Mouse (Mus musculus): ENCODE measurements around the gene Spry1. TPM values are rescaled to one million over a fixed set of nuclear protein-coding genes. Genes with fewer than 3 reads are reported as not detected.

Spry1 gene
- polyA plus RNA-seq, 1 experiment from 2014 or later: 9.2 TPM

DNA sequence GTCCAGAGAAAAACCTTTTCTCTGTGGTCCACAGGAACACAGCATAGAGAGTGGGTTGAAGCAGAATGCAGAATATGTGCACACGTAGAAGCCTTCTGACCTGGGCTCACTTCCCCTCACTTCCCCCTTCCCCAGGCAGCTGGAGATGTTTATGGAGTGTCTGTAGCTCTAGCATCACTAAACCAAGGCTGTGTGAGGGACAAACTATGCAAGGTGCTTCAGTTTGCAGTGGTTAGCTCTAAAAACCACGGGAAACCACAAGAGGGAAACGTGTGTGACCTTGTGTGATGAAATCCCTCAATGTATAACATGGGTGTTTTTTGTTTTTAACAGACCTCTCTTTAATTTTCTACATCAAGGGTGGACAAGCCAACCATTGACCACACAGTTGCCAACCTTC lies 36.2 kb upstream of the Spry1 start:
- no peaks in the 10 kb centered on the region for H3K27me3 ChIP-seq (replicated peaks; ENCODE audit: control insufficient read depth, insufficient read depth, low read length)
- no peaks in the 10 kb centered on the region for H3K36me3 ChIP-seq (ENCODE audit: control insufficient read depth, insufficient read depth)
- no peak overlapping the region for H3K27ac ChIP-seq (ENCODE audit: low read depth, low read length)
- no peaks in the 10 kb centered on the region for H3K4me1 ChIP-seq (replicated peaks; ENCODE audit: control insufficient read depth, insufficient read depth, low read length)
- H3K9ac ChIP-seq (ENCODE audit: low read depth, low read length): no peak overlapping the region
- H3K9me3 ChIP-seq (ENCODE audit: control insufficient read depth): no peaks in the 10 kb centered on the region
- 74% methylated on average over 3 of the region's 3 CpGs for WGBS
- ATAC-seq: no peak
- no peak for TF ChIP-seq CTCF (IDR thresholded peaks at IDR 0.05; ENCODE audit: low read depth)
- H3K4me3 ChIP-seq (ENCODE audit: low read depth, low read length): no peak overlapping the region
- no peak overlapping the region for H3K4me2 ChIP-seq (replicated peaks; ENCODE audit: low read depth)

DNA sequence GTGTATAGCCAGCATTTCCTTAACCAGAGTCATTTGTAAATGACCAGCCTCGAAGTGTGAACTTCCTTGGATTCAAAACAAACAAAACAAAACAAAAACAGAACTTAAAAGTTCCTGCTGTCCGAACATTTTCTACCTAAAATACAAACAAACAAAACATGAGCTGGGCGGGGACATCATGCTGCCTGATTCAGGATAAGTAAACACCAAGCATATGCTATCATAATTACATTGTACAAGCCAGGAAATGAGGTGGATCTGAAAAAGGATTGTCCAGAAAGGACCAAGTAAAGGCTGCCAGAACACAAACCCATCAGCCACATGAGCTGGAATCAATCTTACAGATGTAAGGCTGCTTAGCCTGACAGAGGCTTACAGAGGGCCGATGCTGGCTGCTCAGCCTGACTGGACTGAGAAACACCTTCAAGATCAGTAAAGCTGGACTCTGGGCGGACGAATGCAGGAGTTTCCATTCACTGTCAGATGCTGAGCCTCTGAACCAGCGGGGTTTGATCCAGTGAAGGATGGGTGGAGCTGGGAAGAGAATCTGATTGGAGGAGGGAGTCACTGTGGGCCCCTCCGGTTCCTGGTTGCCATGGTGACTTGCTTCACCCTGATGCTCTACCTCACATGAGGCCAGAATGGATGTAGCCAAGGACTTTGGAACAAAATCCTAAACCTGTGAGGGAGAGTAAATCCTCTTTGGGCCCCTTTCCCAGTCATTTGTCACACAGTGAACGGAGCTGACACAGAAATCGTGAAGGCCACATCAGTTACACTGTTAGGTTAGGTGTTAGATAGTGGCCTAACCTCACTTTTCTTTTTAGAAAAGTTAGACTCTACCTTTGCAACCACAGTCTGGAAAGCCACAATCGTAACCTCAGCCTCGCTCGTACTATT lies 34.5 kb upstream of the Spry1 start:
- no peak overlapping the region for H3K27ac ChIP-seq (ENCODE audit: low read depth, low read length)
- 63% methylated on average over 13 of the region's 13 CpGs for WGBS
- no peaks in the 10 kb centered on the region for H3K36me3 ChIP-seq (ENCODE audit: control insufficient read depth, insufficient read depth)
- no peak overlapping the region for H3K4me2 ChIP-seq (replicated peaks; ENCODE audit: low read depth)
- H3K9ac ChIP-seq (ENCODE audit: low read depth, low read length): no peak overlapping the region
- no peaks in the 10 kb centered on the region for H3K9me3 ChIP-seq (ENCODE audit: control insufficient read depth)
- no peaks in the 10 kb centered on the region for H3K27me3 ChIP-seq (replicated peaks; ENCODE audit: control insufficient read depth, insufficient read depth, low read length)
- no peak for ATAC-seq
- no peak for TF ChIP-seq CTCF (IDR thresholded peaks at IDR 0.05; ENCODE audit: low read depth)
- no peaks in the 10 kb centered on the region for H3K4me1 ChIP-seq (replicated peaks; ENCODE audit: control insufficient read depth, insufficient read depth, low read length)
- H3K4me3 ChIP-seq (ENCODE audit: low read depth, low read length): no peak overlapping the region

DNA sequence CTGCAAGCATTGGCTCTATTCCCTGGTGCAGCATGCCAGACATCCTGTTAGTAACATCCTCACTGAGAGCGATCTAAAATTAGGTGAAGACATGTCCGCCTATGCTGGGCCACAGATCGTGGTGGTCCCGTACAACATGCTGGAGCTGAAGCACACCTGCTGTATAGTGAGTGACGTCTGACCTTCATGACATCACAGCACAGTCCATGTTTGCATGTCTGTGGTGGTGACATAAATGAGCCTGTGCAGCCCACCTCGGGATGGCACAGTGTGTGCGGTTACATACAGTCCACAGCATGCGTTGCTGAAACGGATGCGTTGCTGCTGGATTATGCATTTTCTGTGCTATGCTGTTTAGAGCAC lies 33.9 kb upstream of the Spry1 start:
- H3K27me3 ChIP-seq (replicated peaks; ENCODE audit: control insufficient read depth, insufficient read depth, low read length): no peaks in the 10 kb centered on the region
- H3K4me1 ChIP-seq (replicated peaks; ENCODE audit: control insufficient read depth, insufficient read depth, low read length): no peaks in the 10 kb centered on the region
- no peak overlapping the region for H3K9ac ChIP-seq (ENCODE audit: low read depth, low read length)
- no peak overlapping the region for H3K4me2 ChIP-seq (replicated peaks; ENCODE audit: low read depth)
- H3K4me3 ChIP-seq (ENCODE audit: low read depth, low read length): no peak overlapping the region
- no peaks in the 10 kb centered on the region for H3K9me3 ChIP-seq (ENCODE audit: control insufficient read depth)
- no peak for ATAC-seq
- TF ChIP-seq CTCF (IDR thresholded peaks at IDR 0.05; ENCODE audit: low read depth): no peak
- no peaks in the 10 kb centered on the region for H3K36me3 ChIP-seq (ENCODE audit: control insufficient read depth, insufficient read depth)
- no peak overlapping the region for H3K27ac ChIP-seq (ENCODE audit: low read depth, low read length)
- 77% methylated on average over 10 of the region's 10 CpGs for WGBS

DNA sequence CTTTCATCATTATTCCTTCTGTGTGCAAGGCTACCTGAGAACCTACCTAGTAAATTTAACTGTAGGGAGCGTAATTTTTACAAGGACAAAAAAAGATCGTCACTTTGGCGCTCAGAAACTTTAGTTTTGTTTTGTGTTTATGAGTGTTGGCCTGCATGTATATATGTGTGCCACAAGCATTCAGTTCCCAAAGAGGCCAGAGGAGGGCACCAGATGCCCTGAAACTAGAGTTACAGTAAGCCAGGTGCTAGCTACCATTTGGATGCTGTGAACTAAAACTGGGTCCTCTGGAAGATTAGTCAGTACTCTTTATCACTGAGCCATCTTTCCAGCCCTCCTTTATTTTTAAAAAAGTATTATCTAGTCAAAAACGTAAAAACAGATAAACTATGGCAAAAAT lies 30.8 kb upstream of the Spry1 start:
- no peaks in the 10 kb centered on the region for H3K9me3 ChIP-seq (ENCODE audit: control insufficient read depth)
- H3K4me1 ChIP-seq (replicated peaks; ENCODE audit: control insufficient read depth, insufficient read depth, low read length): no peaks in the 10 kb centered on the region
- peak; percentile 52 for TF ChIP-seq CTCF (IDR thresholded peaks at IDR 0.05; ENCODE audit: low read depth)
- no peak overlapping the region for H3K9ac ChIP-seq (ENCODE audit: low read depth, low read length)
- no peaks in the 10 kb centered on the region for H3K27me3 ChIP-seq (replicated peaks; ENCODE audit: control insufficient read depth, insufficient read depth, low read length)
- 88% methylated on average over 4 of the region's 4 CpGs for WGBS
- no peak overlapping the region for H3K4me2 ChIP-seq (replicated peaks; ENCODE audit: low read depth)
- H3K27ac ChIP-seq (ENCODE audit: low read depth, low read length): no peak overlapping the region
- ATAC-seq: no peak
- H3K4me3 ChIP-seq (ENCODE audit: low read depth, low read length): no peak overlapping the region
- no peaks in the 10 kb centered on the region for H3K36me3 ChIP-seq (ENCODE audit: control insufficient read depth, insufficient read depth)

DNA sequence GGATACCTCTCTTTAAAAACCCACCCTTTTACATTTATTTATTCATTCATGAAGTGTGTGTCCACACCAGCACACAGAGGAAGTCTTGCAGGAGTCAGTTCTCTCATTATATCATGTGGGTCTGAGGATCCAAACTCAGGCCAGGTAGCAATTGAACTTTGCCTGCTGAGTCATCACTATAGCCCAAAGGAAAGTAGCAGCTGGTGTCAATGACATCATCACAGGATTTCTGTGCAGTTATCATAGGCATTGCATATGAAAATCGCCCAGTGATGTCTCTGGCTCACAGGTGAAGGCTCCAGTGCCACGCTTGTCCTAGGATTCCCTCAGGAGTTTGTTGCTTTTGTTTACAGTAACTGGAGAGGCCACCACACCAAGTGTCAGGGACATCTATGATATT lies 29.1 kb upstream of the Spry1 start:
- H3K27ac ChIP-seq (ENCODE audit: low read depth, low read length): no peak overlapping the region
- no peak overlapping the region for H3K4me3 ChIP-seq (ENCODE audit: low read depth, low read length)
- TF ChIP-seq CTCF (IDR thresholded peaks at IDR 0.05; ENCODE audit: low read depth): no peak
- H3K4me2 ChIP-seq (replicated peaks; ENCODE audit: low read depth): no peak overlapping the region
- WGBS: 76% methylated on average over 2 of the region's 2 CpGs
- no peak overlapping the region for H3K9ac ChIP-seq (ENCODE audit: low read depth, low read length)
- no peaks in the 10 kb centered on the region for H3K9me3 ChIP-seq (ENCODE audit: control insufficient read depth)
- H3K36me3 ChIP-seq (ENCODE audit: control insufficient read depth, insufficient read depth): no peaks in the 10 kb centered on the region
- H3K27me3 ChIP-seq (replicated peaks; ENCODE audit: control insufficient read depth, insufficient read depth, low read length): no peaks in the 10 kb centered on the region
- peak; percentile 54; the same call in 1 of the 2 replicates for ATAC-seq
- H3K4me1 ChIP-seq (replicated peaks; ENCODE audit: control insufficient read depth, insufficient read depth, low read length): no peaks in the 10 kb centered on the region

DNA sequence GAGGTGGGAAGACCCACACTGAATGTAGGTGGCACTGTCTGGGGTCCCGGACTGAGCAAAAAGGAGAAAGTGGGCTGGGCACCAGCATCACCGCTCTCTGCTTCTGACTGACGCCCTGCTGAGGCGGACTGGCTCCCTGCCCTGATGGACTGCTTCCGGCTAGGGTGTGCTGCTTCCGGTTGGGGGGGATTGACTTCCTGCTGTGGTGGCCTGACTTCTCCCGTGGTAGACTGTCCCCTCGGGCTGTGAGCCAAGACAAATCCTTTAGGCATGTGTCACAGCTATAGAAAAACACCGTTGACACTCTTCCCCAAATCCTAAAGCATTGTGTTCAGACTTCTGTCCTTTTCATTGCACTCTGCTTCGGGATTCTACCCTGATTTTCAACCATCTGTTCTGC lies 26.0 kb upstream of the Spry1 start:
- Histone ChIP-seq H3K36me3 (ENCODE audit: control insufficient read depth, insufficient read depth) (no peaks in the 10 kb centered on the region), H3K4me3 (ENCODE audit: low read depth, low read length) (no peak overlapping the region), H3K27me3 (replicated peaks; ENCODE audit: control insufficient read depth, insufficient read depth, low read length) (no peaks in the 10 kb centered on the region), H3K9ac (ENCODE audit: low read depth, low read length) (no peak overlapping the region), H3K4me2 (replicated peaks; ENCODE audit: low read depth) (no peak overlapping the region), H3K27ac (ENCODE audit: low read depth, low read length) (no peak overlapping the region), H3K9me3 (ENCODE audit: control insufficient read depth) (no peaks in the 10 kb centered on the region), H3K4me1 (replicated peaks; ENCODE audit: control insufficient read depth, insufficient read depth, low read length) (no peaks in the 10 kb centered on the region)
- WGBS: 64% methylated on average over 10 of the region's 10 CpGs
- TF ChIP-seq CTCF (IDR thresholded peaks at IDR 0.05; ENCODE audit: low read depth): no peak
- no peak for ATAC-seq

Measured in intestine, postnatal 0 days (tissue).